Mouse (Mus musculus) midbrain, embryonic 14.5 days (tissue): ENCODE data around the gene Wdr82. TPM values are rescaled to one million over a fixed set of nuclear protein-coding genes. Genes with fewer than 3 reads are reported as not detected.
A peak's percentile ranks its signal among the peaks of the same experiment; 100 is the strongest.

ENCODE experiments used
- ATAC-seq: fragments of 200-750 bp; cut with Nextera tagmentation; 2 replicates; pipeline ENCODE4 v1.8.0; 2017; ENCODE audit warnings: moderate number of reproducible peaks, moderate library complexity; ENCODE audit not compliant: low FRiP score, low TSS enrichment
- DNase-seq: peaks from one replicate; pipeline ENCODE4 v3.0.0-alpha.2; 2015
- H3K27ac ChIP-seq: fragments of 300-500 bp; sonication (generic); replicated peaks from 2 replicates; pipeline ENCODE4 v1.5.1; 2014; ENCODE audit warnings: mild to moderate bottlenecking, low read depth, low read length, moderate library complexity
- H3K27me3 ChIP-seq: fragments of 300-500 bp; sonication (generic); 2 replicates; pipeline ENCODE4 v1.6.1; 2014; ENCODE audit warnings: low read length, control low read depth, mixed read lengths; ENCODE audit not compliant: control insufficient read depth, insufficient read depth
- H3K36me3 ChIP-seq: fragments of 300-500 bp; sonication (generic); 2 replicates; pipeline ENCODE4 v1.6.1; 2014; ENCODE audit warnings: low read length, control low read depth; ENCODE audit not compliant: control insufficient read depth, insufficient read depth
- H3K4me1 ChIP-seq: fragments of 300-500 bp; sonication (generic); 2 replicates; pipeline ENCODE4 v1.6.1; 2014; ENCODE audit warnings: mild to moderate bottlenecking, antibody characterized with exemption, low read length, control low read depth; ENCODE audit not compliant: control insufficient read depth, insufficient read depth
- H3K4me2 ChIP-seq: fragments of 300-500 bp; sonication (generic); 2 replicates; pipeline ENCODE4 v1.6.1; 2014; ENCODE audit warnings: mild to moderate bottlenecking, low read length, moderate library complexity
- H3K4me3 ChIP-seq: fragments of 300-500 bp; sonication (generic); replicated peaks from 2 replicates; pipeline ENCODE4 v1.5.1; 2014; ENCODE audit warnings: low read depth, low read length
- H3K9ac ChIP-seq: fragments of 300-500 bp; sonication (generic); replicated peaks from 2 replicates; pipeline ENCODE4 v1.6.1; 2014; ENCODE audit warnings: mild to moderate bottlenecking, low read length, moderate library complexity
- H3K9me3 ChIP-seq: fragments of 300-500 bp; sonication (generic); 2 replicates; pipeline ENCODE4 v1.6.1; 2016; ENCODE audit warnings: low read length, control low read depth, mixed read lengths; ENCODE audit not compliant: control insufficient read depth
- WGBS: fragments of 180-500 bp; shearing (Covaris S2); extraction: QIAGEN DNeasy Blood & Tissue Kit; methylation state at CpG from one replicate; pipeline ENCODE4 v1.1.7; 2014; 5-methylcytosine and 5-hydroxymethylcytosine counted together
- polyA plus RNA-seq: library from polyadenylated mRNA; unstranded; fragments of >200 nt; fragmentation: Nextera tagmentation; extraction: Ambion mirVana; gene quantifications from 2 replicates; pipeline ENCODE4 v1.2.1, GENCODE M21; 2014

Wdr82 gene
- polyA plus RNA-seq, 1 experiment from 2014 or later: 54.0 TPM

GRCm38 (mm10) chr9:106227790-106228429 lies 57.2 kb downstream of the Wdr82 start:
- no peak overlapping the region for H3K4me2 ChIP-seq
- no peak for ATAC-seq
- peaks cover 8% of the 10 kb centered on the region; the same call in 1 of the 2 replicates for H3K27me3 ChIP-seq
- H3K9me3 ChIP-seq: no peaks in the 10 kb centered on the region
- no peak overlapping the region for H3K4me3 ChIP-seq
- WGBS: 68% methylated on average over 8 of the region's 8 CpGs
- peaks cover 3% of the 10 kb centered on the region for H3K36me3 ChIP-seq
- H3K27ac ChIP-seq: no peak overlapping the region
- no peak for DNase-seq
- H3K4me1 ChIP-seq: peaks cover 4% of the 10 kb centered on the region; the same call in 1 of the 2 replicates
- no peak overlapping the region for H3K9ac ChIP-seq

- ATAC-seq (no peak), DNase-seq (no peak)
- Histone ChIP-seq H3K36me3 (peaks cover 26% of the 10 kb centered on the region), H3K4me1 (peaks cover 4% of the 10 kb centered on the region; the same call in 1 of the 2 replicates), H3K4me3 (no peak overlapping the region), H3K9ac (no peak overlapping the region), H3K27ac (no peak overlapping the region), H3K4me2 (no peak overlapping the region), H3K9me3 (no peaks in the 10 kb centered on the region), H3K27me3 (peaks cover 4% of the 10 kb centered on the region; the same call in 1 of the 2 replicates)
- 86% methylated on average over 9 of the region's 9 CpGs for WGBS
These were observed 59.5 kb downstream of the Wdr82 start for GRCm38 (mm10) chr9:106230051-106230733.

GRCm38 (mm10) chr9:106230734-106231106 lies 60.0 kb downstream of the Wdr82 start:
- Histone ChIP-seq H3K36me3 (peaks cover 32% of the 10 kb centered on the region), H3K27me3 (no peaks in the 10 kb centered on the region), H3K4me1 (peaks cover 3% of the 10 kb centered on the region; the same call in 1 of the 2 replicates), H3K4me2 (no peak overlapping the region), H3K27ac (no peak overlapping the region), H3K4me3 (no peak overlapping the region), H3K9me3 (no peaks in the 10 kb centered on the region), H3K9ac (no peak overlapping the region)
- 56% methylated on average over 3 of the region's 3 CpGs for WGBS
- no peak for ATAC-seq
- DNase-seq: peak; percentile 20

GRCm38 (mm10) chr9:106231220-106231619 lies 60.5 kb downstream of the Wdr82 start:
- no peak for ATAC-seq
- no peak overlapping the region for H3K27ac ChIP-seq
- no peaks in the 10 kb centered on the region for H3K27me3 ChIP-seq
- WGBS: 87% methylated on average over 7 of the region's 7 CpGs
- H3K9ac ChIP-seq: no peak overlapping the region
- H3K9me3 ChIP-seq: no peaks in the 10 kb centered on the region
- no peak overlapping the region for H3K4me2 ChIP-seq
- peaks cover 36% of the 10 kb centered on the region for H3K36me3 ChIP-seq
- no peaks in the 10 kb centered on the region for H3K4me1 ChIP-seq
- no peak for DNase-seq
- no peak overlapping the region for H3K4me3 ChIP-seq

- 84% methylated on average over 4 of the region's 4 CpGs for WGBS
These were observed 61.1 kb downstream of the Wdr82 start for GRCm38 (mm10) chr9:106231816-106232215.

GRCm38 (mm10) chr9:106232956-106233355 lies 62.2 kb downstream of the Wdr82 start:
- H3K27ac ChIP-seq: no peak overlapping the region
- no peak overlapping the region for H3K9ac ChIP-seq
- H3K27me3 ChIP-seq: no peaks in the 10 kb centered on the region
- H3K9me3 ChIP-seq: no peaks in the 10 kb centered on the region
- H3K4me3 ChIP-seq: no peak overlapping the region
- 89% methylated on average over 3 of the region's 3 CpGs for WGBS
- no peaks in the 10 kb centered on the region for H3K4me1 ChIP-seq
- DNase-seq: no peak
- peaks cover 53% of the 10 kb centered on the region for H3K36me3 ChIP-seq
- no peak overlapping the region for H3K4me2 ChIP-seq
- ATAC-seq: no peak

More at GRCm38 (mm10) chr9:106231816-106232215, 61.1 kb downstream of the Wdr82 start:
- Histone ChIP-seq H3K4me1 (no peaks in the 10 kb centered on the region), H3K27me3 (no peaks in the 10 kb centered on the region), H3K9me3 (no peaks in the 10 kb centered on the region), H3K27ac (no peak overlapping the region), H3K9ac (no peak overlapping the region), H3K36me3 (peaks cover 42% of the 10 kb centered on the region), H3K4me3 (no peak overlapping the region), H3K4me2 (no peak overlapping the region)
- DNase-seq (no peak), ATAC-seq (no peak)

- WGBS: 85% methylated on average over 6 of the region's 6 CpGs
- peaks cover 63% of the 10 kb centered on the region for H3K36me3 ChIP-seq
- ATAC-seq (no peak), DNase-seq (no peak)
- H3K4me1 ChIP-seq: no peaks in the 10 kb centered on the region
- no peak overlapping the region for H3K27ac ChIP-seq
- no peak overlapping the region for H3K9ac ChIP-seq
- H3K9me3 ChIP-seq: no peaks in the 10 kb centered on the region
- no peak overlapping the region for H3K4me3 ChIP-seq
- no peaks in the 10 kb centered on the region for H3K27me3 ChIP-seq
- no peak overlapping the region for H3K4me2 ChIP-seq
These were observed 63.2 kb downstream of the Wdr82 start for GRCm38 (mm10) chr9:106233953-106234352.

GRCm38 (mm10) chr9:106235194-106235830 lies 64.6 kb downstream of the Wdr82 start:
- DNase-seq (no peak), ATAC-seq (no peak)
- H3K36me3 ChIP-seq: peaks cover 75% of the 10 kb centered on the region

More at GRCm38 (mm10) chr9:106235194-106235830, 64.6 kb downstream of the Wdr82 start:
- H3K9ac ChIP-seq: no peak overlapping the region
- H3K4me1 ChIP-seq: no peaks in the 10 kb centered on the region
- no peaks in the 10 kb centered on the region for H3K27me3 ChIP-seq
- no peak overlapping the region for H3K4me2 ChIP-seq
- 94% methylated on average over 23 of the region's 23 CpGs for WGBS
- H3K4me3 ChIP-seq: no peak overlapping the region
- no peaks in the 10 kb centered on the region for H3K9me3 ChIP-seq
- H3K27ac ChIP-seq: no peak overlapping the region
